9 mouse cellular contexts compared by ENCODE assay signal in genomic region chr4:62756721-62757206, GRCm38 (mm10).
DNase-seq lines count a peak whose midpoint lies in the region; ATAC-seq and TF ChIP-seq lines count a peak whose summit lies in the region.
"Had no signal": no experiment of that assay in that cellular context is flagged by ENCODE, and none has a peak within 500 bp of the region (broad histone marks: within the 10 kb centered on the region; RNA-seq: fewer than 3 reads in every experiment).

No protein-coding gene starts in this region.

- no peak overlapping the region for H3K4me3 ChIP-seq in heart, embryonic 14.5 days (ENCODE audit: control insufficient read depth in 1 of 2, insufficient read depth in 1 of 2, low read depth in 1 of 2, low read length in 2 of 2)
- H3K4me3 ChIP-seq in embryonic facial prominence, embryonic 14.5 days (ENCODE audit: low read depth, low read length) = no peak overlapping the region
- H3K4me3 ChIP-seq in myocyte = no peak overlapping the region

- H3K4me2 ChIP-seq in heart, embryonic 14.5 days (ENCODE audit: low read length) = no peak overlapping the region
- H3K4me2 ChIP-seq in embryonic facial prominence, embryonic 14.5 days (ENCODE audit: low read depth, low read length) = peak overlapping the region; percentile 8; the same call in 1 of the 2 replicates
- H3K4me2 ChIP-seq in myocyte (ENCODE audit: low read depth) = peak overlapping the region; percentile 39

- TF ChIP-seq POLR2A in myocyte (IDR thresholded peaks at IDR 0.05; ENCODE audit: insufficient read length, low read depth) = no peak

- H3K27me3 ChIP-seq in heart, embryonic 14.5 days (ENCODE audit: control insufficient read depth, insufficient read depth, low read length) = peaks cover 3% of the 10 kb centered on the region; the same call in 1 of the 2 replicates
- H3K27me3 ChIP-seq in embryonic facial prominence, embryonic 14.5 days (replicated peaks; ENCODE audit: control insufficient read depth, insufficient read depth, low read length) = no peaks in the 10 kb centered on the region
- H3K27me3 ChIP-seq in myocyte (ENCODE audit: control insufficient read depth, insufficient read depth, insufficient read length) = no peaks in the 10 kb centered on the region

- DNase-seq in heart, adult 18-20 months = no peak
- DNase-seq in 416B (ENCODE audit: low read depth) (peak; percentile 42), liver (no peak)
- peak; percentile 70 for DNase-seq in embryonic facial prominence, embryonic 14.5 days (ENCODE audit: low spot score)
- DNase-seq in right cerebral cortex, postnatal 14 days = no peak
- DNase-seq in frontal cortex, adult 2 months (ENCODE audit: extremely low spot score in 1 of 2, low spot score in 1 of 2) = no peak
- DNase-seq: cerebellum, adult 18-20 months had no signal

- H3K27ac ChIP-seq in heart, embryonic 14.5 days (replicated peaks in 1 of 2; ENCODE audit: control insufficient read depth in 1 of 2, insufficient read depth in 1 of 2, low read depth in 2 of 2, low read length in 2 of 2) = peak overlapping the region; percentile 18 to 41; a peak in 3 of 4 replicates
- peak overlapping the region; percentile 74 for H3K27ac ChIP-seq in embryonic facial prominence, embryonic 14.5 days (replicated peaks; ENCODE audit: low read depth, low read length)

- no peak overlapping the region for H3K9ac ChIP-seq in heart, embryonic 14.5 days (ENCODE audit: low read length)
- H3K9ac ChIP-seq in embryonic facial prominence, embryonic 14.5 days (ENCODE audit: low read depth, low read length) = no peak overlapping the region

- H3ac ChIP-seq in myocyte (ENCODE audit: control insufficient read depth, insufficient read length) = no peak overlapping the region

- no peaks in the 10 kb centered on the region for H3K79me2 ChIP-seq in myocyte (ENCODE audit: control insufficient read depth, insufficient read depth)

- no peaks in the 10 kb centered on the region for H3K9me3 ChIP-seq in heart, embryonic 14.5 days (ENCODE audit: control insufficient read depth, low read length)
- H3K9me3 ChIP-seq in embryonic facial prominence, embryonic 14.5 days (ENCODE audit: control insufficient read depth, low read length) = no peaks in the 10 kb centered on the region

- H3K4me1 ChIP-seq in heart, embryonic 14.5 days (ENCODE audit: control insufficient read depth in 2 of 2, insufficient read depth in 2 of 2, low read length in 2 of 2) = peaks cover 47 to 50% of the 10 kb centered on the region in 2 experiments
- peaks cover 54% of the 10 kb centered on the region for H3K4me1 ChIP-seq in embryonic facial prominence, embryonic 14.5 days (ENCODE audit: control insufficient read depth, insufficient read depth, low read length)

- 13% methylated on average over 10 of the region's 10 CpGs for WGBS in heart, embryonic 14.5 days
- 10% methylated on average over 10 of the region's 10 CpGs for WGBS in embryonic facial prominence, embryonic 14.5 days

- no peak for ATAC-seq in heart, embryonic 14.5 days (ENCODE audit: insufficient number of reproducible peaks, insufficient read depth, low FRiP score, low read depth)
- no peak for ATAC-seq in embryonic facial prominence, embryonic 14.5 days (ENCODE audit: low read depth)

- no peaks in the 10 kb centered on the region for H3K36me3 ChIP-seq in heart, embryonic 14.5 days (ENCODE audit: control insufficient read depth, insufficient read depth, low read length)
- no peaks in the 10 kb centered on the region for H3K36me3 ChIP-seq in embryonic facial prominence, embryonic 14.5 days (ENCODE audit: control insufficient read depth, insufficient read depth, low read length)
- no peaks in the 10 kb centered on the region for H3K36me3 ChIP-seq in myocyte (ENCODE audit: control insufficient read depth, insufficient read depth)

TF ChIP-seq in myocyte, 11 proteins besides CTCF, POLR2A, EP300 and RAD21:
- TF ChIP-seq E2F4 (IDR thresholded peaks at IDR 0.05; ENCODE audit: insufficient read depth) (no peak), CEBPB (IDR thresholded peaks at IDR 0.05; ENCODE audit: insufficient read depth, poor library complexity, severe bottlenecking) (no peak), SRF (IDR thresholded peaks at IDR 0.05; ENCODE audit: control insufficient read depth, insufficient read length, low read depth) (no peak)

Comparison
In these comparisons a context has a peak if more than half of its experiments do, and no peak if none do; other contexts are left out.
1. DNase-seq: peak in 416B (single experiment) and embryonic facial prominence, embryonic 14.5 days (single experiment); none in heart, adult 18-20 months (0 of 2), right cerebral cortex, postnatal 14 days (single experiment), liver (single experiment) and frontal cortex, adult 2 months (0 of 2).